Mouse (Mus musculus): Measurements from ENCODE around the gene Asb18.

Gene Asb18

DNA sequence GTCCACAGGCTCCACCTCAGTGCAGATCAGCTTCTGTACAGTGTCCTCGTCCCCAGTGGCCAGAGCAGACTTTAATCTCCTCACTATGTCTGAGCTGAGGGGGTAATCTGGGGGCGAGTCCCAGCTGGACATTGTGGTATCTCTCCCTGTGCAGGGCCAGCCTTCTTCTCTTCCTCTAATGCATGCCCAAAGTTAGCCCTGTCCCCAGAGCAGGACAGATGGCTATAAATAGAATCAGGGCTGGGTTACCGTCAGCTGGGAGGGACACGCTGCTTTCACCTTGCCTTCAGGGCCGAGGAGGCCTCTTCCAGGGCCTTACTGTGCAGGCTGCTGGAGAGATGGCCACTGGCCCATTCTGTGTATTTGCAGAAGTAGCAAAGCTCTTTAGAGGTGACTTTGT lies at the start of gene Asb18:
TSS of gene Asb18 (minus strand) at position 221 of the 400 bp plus-strand sequence.
- no peak for DNase-seq (ENCODE audit: low spot score)

DNA sequence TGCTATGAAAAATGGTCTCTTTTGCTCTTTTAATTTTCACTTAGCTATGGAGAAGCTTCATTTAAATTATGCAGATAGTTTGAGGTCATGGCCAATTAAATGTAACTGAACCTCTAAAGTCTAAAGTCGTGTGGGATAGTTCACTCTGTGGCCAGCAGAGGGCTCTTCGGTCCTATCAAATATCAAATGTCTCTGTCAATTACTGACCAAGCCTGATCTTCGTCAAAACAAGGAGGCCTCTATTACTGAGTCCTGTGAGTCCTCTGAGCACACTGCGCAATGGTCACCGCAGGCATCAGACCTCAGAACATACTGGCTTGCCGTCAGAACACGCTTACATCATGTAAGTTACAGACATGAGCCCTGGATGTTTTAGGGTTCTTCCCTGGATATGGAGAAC lies 46.1 kb upstream of the Asb18 start:
- DNase-seq (ENCODE audit: low spot score) = peak; percentile 10

DNA sequence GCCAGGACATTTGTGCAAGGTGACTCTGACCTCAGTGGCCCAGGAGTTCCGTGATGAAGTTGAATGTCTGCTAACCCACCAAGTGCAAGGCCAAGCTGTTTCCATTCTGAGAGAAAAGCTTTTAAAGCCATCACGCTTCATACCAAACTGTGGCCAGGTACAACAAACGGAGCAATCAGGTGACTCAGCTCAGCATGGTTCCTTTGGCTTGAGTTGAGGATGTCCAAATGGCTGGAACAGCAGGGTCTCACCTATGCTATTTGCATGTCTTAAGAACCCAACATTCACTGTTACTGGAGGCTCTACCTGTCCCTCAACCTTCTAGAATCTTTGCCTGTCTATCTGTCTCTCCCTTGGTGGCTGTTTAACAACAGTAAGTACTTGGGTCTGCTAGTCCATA lies 45.6 kb upstream of the Asb18 start:
- DNase-seq (ENCODE audit: low spot score) = no peak

DNA sequence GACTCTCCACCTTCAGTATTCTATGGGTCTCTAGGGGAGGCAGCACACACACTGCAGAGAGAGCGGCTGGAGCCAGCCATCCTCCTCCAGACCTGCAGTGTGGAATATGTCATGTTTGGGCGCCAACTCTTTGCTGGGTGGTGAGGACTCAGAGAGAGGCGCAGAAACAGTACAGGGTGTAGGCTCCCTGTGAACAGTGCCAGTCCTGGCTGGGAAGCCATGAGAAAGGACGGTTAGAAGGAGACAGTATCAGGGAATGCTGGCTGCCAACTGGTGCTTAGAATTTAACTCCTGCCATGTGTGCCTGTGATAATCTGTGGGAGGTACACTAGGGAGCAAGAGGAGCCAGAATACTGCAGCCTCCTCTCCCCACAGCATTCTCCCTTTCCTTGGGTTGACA lies 40.5 kb upstream of the Asb18 start:
- no peak for DNase-seq (ENCODE audit: low spot score)

GRCm38 (mm10) chr1:90051347-90051746 lies 36.9 kb upstream of the Asb18 start:
- peak; percentile 29 for DNase-seq (ENCODE audit: low spot score)

GRCm38 (mm10) chr1:90050046-90050739 lies 35.7 kb upstream of the Asb18 start:
- DNase-seq (ENCODE audit: low spot score) = no peak

GRCm38 (mm10) chr1:90028305-90028704 lies 13.8 kb upstream of the Asb18 start:
- DNase-seq (ENCODE audit: low spot score) = no peak

DNA sequence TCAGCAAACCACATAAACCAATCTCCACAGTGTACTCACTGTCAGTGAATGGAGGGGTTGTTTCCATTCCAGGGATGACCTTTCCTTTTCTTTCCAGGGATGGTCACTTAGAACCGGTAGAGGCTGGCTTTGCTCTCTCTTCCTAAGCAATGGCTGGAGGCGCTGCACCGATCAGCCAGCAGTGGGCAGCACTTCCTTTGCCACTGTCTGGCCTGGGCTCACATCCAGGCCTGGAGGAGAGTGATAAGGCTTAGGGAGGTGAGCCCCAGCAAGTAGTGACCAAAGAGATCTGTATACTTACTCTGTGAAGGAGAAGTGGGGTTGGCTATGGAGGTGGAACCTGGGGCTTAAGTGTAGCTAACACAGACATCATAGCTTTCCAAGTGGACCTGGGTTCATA lies 12.5 kb upstream of the Asb18 start:
- DNase-seq (ENCODE audit: low spot score) = no peak

DNA sequence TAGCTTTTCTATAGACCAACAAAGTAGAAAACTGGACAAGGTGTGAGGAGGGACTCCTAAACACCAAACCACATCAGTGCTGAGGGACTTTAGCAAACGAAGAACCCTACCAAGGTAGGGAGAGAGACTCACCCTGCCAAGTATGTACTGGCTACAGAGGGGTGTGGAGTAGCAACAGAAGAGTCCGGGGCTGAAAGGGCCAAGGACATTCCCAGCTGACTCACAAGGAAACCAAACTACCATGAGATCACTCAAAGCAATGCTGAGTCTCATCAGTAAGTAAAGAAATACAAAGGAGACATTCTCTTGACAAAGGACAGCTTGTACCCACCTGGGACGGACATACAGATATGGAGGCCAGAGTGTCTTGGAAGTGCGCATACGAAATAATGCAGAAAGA lies 5.9 kb upstream of the Asb18 start:
- DNase-seq (ENCODE audit: low spot score) = no peak

- no peak for DNase-seq (ENCODE audit: low spot score)
These were observed 3.6 kb upstream of the Asb18 start for GRCm38 (mm10) chr1:90018071-90018470.

DNA sequence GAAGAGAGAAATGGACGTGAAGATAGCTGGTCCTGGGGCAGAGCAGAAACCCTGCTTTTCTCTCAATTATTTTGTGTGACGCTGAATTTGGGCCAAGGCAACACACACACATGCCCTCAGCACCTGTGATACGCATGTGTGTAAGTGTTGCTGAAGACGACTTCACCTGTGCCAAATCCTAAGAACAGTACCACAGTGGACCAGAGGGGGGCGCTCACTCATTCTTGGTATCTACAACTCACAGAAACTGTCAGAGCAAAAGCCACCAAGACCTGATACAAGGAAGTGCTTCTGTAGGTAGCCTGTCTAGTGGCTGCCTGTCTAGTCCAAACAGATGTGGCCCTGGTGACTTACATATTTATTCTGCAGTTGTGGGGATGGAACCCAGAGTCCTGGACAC lies 1.2 kb downstream of the Asb18 start:
- DNase-seq (ENCODE audit: low spot score) = peak; percentile 3

- DNase-seq (ENCODE audit: low spot score) = peak; percentile 16
These were observed 1.6 kb downstream of the Asb18 start for GRCm38 (mm10) chr1:90012850-90013249.

DNA sequence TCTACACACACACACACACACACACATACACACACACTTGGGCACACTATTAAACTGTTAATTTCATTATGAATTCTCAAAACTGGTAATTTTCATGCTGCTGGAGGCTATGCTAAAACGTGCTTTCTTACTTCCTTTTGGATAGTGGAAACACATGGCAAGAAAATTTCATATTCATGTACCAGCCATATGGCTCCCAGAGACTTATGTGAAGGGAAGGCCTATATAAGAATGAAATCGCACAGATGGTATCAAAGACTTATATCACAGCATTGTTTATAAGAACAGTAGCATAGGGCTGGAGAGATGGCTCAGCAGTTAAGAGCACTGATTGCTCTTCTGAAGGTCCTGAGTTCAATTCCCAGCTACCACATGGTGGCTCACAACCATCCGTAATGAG lies 2.3 kb downstream of the Asb18 start:
- DNase-seq (ENCODE audit: low spot score) = no peak

- no peak for DNase-seq (ENCODE audit: low spot score)
These were observed 4.4 kb downstream of the Asb18 start for GRCm38 (mm10) chr1:90010077-90010476.

DNA sequence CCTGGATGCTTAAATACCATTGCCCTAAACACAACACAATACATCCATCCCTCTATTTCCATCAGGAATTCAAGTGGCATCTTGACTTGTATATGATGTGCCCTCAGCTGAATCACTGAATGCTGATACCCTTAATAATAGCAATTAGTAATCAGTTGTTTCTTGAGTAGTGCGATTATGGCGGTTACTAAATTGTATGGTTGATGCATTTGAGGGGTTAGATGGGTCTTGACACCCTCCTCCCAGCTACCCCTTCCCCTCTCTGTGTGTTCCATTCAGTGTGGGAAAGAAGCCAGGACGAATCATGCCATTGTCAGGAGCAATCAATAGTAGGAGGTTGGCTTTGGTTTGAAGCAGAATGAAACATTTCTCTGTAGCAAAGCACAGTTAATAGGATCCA lies 5.3 kb downstream of the Asb18 start:
- no peak for DNase-seq (ENCODE audit: low spot score)

DNA sequence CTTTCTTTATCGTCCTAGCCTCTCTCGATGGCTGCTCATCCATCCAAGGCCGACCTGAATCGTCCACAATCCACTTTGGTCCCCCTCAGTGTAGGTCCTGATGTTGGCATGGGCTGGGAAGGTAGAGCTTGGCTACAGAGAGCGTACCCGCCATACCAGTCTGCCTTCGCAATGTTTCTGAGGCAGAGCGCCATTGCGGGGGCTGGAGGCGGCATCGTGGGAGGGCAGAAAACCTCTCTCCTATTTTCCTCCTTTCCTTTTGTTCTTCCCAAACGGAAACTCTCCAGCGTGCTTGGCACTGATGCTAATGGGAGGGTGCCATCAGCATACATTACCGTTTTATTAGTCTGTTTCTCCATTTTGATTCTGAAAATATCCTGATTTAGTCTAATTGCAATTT lies 7.8 kb downstream of the Asb18 start:
- DNase-seq (ENCODE audit: low spot score) = no peak

GRCm38 (mm10) chr1:90000981-90001380 lies 13.5 kb downstream of the Asb18 start:
- no peak for DNase-seq (ENCODE audit: low spot score)

DNA sequence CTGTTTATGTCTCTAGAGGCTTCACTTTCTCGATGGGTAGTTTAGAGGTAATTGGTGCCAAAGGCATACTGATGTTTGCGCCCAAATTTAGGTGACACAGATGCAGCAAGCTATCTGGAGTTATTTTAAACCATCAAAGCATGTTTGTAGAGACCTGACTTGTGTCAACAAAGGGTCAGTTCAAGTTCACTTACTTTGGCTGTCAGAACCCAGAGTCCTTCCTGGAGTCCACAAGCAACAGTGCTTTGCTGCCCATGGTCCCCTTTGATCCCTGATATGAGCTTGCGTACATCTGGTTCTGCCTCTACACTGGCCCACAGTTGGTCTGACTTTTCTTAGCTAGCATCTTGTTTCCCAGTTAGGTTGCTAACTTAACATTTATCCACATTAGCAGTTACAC lies 14.6 kb downstream of the Asb18 start:
- no peak for DNase-seq (ENCODE audit: low spot score)

- no peak for DNase-seq (ENCODE audit: low spot score)
These were observed 15.8 kb downstream of the Asb18 start for GRCm38 (mm10) chr1:89998696-89999095.

DNA sequence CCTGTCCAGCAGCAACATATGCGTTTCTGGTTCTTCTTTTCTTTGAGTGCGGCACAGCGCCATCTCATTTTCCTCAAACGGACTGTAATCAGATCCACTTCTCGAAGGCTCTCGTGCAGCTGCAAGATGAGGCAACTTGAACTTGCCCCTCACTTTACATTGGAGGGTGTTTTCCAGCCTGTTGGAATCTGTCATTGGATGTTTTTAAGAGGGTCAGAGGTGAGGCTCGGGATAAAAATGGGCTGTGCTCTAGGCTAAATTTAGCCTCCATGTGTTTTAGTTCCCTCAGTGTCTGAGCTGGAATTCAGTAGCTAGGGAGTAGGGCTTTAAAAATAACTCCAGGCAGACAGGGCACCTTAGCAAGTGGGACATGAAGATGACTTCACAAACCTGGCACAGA lies 16.4 kb downstream of the Asb18 start:
- no peak for DNase-seq (ENCODE audit: low spot score)

DNA sequence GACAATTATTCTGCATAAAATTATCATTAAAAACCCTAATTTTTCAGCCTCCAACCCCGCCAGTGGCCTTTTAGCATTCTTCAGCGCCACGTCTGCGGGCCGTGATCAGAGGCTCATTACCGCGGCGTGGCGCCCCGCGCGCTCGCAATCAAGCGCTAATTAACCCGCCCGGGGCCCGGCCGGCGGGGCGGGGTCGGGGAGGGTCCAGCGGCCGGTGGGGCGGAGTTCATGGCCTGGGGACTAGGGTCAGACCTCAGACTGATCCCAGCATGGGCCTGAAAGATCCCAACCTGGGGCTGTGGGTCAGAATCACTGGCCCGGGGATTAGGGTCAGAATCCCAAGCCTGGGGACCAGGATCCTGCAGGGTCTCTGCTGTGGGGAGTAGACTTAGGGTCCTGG lies 22.2 kb downstream of the Asb18 start:
- no peak for DNase-seq (ENCODE audit: low spot score)

GRCm38 (mm10) chr1:89977261-89977660 lies 37.2 kb downstream of the Asb18 start:
- no peak for DNase-seq (ENCODE audit: low spot score)

- DNase-seq (ENCODE audit: low spot score) = no peak
These were observed 38.1 kb downstream of the Asb18 start for GRCm38 (mm10) chr1:89976411-89976810.

DNA sequence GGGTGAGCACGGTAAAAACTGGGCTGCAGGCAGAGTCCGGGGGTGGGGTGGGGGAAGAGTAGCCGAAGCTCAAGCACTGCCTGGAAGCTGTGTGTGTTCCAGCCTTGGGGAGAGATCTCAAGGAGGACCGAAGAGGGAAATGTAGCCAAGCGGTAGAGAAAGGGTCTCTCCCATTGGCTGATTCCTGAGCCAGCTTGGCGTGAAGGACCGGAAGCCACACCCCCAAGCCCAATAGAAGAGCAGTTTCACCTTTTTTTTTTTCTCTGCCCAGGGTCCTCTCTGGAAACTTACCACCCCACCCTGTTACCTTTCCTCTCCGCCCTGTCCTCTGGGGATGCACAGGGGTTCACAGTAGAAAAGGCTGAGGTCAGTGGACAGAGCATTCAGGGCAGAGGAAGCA lies 39.9 kb downstream of the Asb18 start:
- DNase-seq (ENCODE audit: low spot score) = no peak

- no peak for DNase-seq (ENCODE audit: low spot score)
These were observed 42.6 kb downstream of the Asb18 start for GRCm38 (mm10) chr1:89971848-89972247.
